Mouse (Mus musculus) urinary bladder, postnatal 10 days (tissue): ENCODE data around the gene Tnfsfm13.
A peak's percentile ranks its signal among the peaks of the same experiment; 100 is the strongest.

ENCODE experiments used
- DNase-seq: peaks from one replicate; pipeline ENCODE4 v3.0.0; 2022; ENCODE audit warnings: low spot score

Tnfsfm13 gene

DNA sequence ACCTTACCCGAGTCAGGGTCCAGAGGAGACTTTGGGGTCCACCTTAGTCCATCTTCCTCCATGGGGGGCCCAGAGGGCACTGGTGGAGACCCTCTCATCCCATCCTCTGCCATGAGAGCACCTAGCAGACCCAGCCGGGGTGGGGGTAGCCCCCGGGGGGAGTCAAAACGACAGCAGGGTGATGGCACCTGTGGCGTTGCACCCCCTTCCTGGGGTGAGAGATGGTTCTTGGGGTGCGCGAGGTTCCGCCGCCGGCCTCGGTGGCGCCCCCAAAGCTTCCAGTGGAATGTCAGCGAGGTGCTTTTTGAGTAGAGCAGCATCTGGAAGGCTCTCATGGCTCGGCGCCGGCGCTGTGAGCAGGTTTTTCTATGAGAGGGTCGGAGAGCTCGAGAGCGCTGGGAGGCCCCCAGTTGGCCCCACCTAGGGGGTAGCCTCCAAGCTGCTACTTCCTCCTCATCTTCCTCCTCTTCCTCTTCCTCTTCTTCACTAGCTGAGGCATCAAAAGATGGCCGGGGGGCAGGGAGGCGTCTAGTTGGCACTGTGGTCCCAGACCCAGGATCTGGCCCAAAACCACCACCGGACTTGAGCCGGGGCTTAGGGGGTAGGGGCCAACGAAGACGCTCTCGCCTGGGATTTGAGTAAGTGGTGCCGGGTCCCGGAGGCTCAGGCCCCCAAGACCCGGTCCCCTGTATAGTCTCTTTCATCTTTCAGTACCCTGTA is 15.6 kb downstream of the Tnfsfm13 start:
- DNase-seq: no peak

DNA sequence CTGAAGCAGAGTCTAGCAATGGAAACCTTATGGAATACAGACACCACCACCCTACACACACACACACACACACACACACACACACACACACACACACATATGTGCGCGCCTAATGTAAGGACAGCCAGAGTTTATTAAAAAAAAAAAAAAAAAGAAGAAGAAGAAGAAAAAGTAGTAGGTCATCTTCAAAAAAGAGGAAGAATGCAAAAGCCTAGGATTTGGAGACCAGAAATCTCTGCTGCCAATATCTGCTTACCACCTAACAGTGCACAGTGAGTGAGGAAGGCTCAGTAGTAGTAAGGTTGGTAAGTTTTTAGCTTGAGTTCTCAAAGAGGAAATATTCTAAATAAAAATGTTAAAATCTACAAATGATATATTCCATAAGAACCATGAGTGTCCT is 16.8 kb downstream of the Tnfsfm13 start:
- no peak for DNase-seq

DNA sequence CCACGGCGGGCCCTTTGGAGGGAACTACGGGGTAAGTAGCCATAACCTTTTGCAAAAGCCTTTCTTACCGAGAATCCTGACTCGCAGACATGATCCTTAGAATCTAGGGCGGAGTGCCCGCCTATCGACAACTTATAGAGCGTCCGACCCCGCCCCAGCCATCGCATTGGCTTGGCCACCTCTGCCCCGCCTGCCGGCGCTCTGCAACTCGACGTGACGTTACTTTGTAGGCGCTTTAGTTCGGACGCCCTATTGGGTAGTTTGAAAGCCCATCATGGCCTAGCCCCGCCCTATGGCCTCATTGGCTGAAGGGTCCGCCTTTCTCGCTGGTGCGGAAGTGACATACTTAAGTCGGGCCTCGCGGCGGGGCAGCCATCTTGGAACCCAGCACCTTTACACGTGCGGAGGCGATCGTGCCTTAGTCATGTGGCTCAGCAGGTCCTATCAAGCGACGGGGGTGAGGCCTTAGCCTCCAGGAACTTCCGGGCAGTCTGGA is 23.6 kb downstream of the Tnfsfm13 start, which contains the start of gene Eif4a1:
TSS of gene Eif4a1 (minus strand) at position 213 of the 496 bp plus-strand sequence.
- peak; percentile 99 for DNase-seq

DNA sequence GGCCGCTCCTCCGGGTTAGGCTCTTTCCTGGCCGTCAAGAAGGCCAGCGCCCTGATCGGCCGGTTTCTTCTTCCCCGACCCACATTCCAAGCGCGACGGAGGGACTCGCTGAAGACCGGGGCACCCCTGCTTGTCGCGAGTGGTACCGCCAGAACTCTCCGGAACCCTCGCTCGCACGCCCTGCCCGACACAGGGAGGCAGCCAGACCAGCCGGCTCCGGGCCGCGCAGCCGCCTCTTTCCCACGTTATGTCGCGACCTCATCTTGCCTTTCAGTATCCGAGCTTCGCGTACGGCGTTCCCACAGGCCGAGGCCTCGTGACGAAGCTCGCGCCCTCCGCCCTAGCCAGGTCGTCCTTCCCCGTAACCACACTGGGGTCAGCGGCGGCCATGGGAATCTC is 24.2 kb downstream of the Tnfsfm13 start:
- DNase-seq: no peak

DNA sequence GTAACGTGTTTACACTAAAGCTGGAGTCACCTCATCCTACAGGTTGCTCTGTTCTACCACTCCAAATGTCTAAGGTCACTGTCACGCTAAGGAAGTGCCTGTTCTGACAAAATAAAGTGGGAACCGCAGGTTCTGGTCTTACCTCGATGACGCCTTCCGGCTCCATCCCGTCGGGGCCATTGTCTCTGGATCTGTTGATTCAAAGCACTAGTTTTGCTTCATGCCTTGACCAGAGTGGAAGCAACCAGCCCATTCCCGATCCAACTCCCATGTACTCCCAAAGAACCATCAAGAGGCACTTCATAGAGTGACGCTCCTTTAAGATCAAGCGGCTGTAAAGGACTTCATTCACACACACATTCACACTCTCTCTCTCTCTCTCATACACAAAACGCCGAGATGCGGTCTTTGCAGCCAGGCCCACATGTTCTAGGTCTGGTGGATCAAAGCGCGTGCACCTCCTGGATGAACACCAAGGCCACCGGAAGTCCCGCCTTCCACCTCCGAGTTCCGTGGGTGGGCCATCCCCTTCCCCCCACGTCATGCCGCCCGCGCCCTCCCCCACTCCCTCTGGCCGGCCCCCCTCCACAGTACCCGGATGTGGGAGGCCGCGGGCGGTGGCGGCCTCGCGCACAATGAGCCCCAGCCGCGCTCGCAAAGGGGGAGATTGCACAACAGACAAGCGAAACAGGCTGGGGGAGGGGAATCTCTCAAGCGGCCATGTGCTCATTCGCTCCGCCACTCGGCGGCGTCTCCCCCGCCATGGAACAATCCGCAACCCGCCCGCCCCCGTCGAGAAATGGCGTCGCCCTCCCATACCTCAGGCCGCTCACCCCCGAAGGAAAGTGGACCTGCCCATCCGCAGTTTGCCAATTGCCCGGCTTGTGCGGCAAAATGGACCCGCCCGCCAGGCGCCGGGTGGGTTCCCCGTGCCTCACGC is 24.8 kb downstream of the Tnfsfm13 start:
- peak; percentile 83 for DNase-seq

DNA sequence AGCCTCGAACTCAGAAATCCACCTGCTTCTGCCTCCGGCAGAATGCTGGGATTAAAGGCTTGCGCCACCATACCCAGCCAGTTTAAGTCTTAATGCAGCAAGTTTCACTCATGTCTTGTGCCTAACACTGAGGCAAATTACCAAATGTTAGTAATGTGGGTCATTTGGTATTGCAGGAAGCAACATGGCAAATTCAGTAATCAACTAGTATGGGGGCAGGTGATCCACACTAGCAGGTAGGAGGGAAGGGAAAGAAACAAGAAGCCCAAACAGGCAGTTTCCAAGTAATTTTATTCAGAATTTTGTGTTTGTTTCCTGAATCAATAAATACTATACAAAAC is 29.3 kb downstream of the Tnfsfm13 start:
- no peak for DNase-seq

DNA sequence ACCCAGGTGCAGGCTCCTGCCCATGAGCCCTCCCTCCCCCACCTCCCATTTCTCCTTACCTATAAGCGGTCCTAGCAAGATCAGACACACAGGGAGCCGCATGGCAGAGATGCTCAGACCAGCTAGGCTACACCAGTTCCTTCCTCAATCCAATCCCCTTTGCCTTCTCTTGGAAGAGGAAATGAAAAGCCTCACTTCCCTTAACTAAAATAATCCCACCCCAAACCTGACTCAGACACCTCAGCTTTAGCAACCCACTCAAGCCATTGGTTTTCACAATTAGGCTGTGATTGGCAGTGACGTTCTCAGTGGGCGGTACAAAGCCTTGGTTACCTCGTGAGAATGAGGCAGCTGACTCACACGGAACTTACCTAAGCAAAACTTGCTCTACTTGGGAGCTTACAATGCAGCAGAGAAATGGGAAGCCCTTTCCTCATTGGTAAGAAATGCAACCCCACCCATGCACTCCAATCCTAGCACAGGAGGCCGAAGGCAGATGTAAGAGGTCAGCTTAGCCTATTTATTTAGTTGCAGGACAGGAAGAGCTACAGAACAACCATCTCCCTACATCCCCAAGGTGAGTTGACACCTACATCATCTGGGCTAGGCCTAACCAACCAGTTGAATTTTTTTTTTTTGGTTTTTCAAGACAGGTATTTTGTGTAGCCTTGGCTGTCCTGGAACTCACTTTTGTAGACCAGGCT is 29.8 kb downstream of the Tnfsfm13 start, which contains the start of gene Cd68:
TSS of gene Cd68 (minus strand) at position 193 of the 704 bp plus-strand sequence.
- no peak for DNase-seq

DNA sequence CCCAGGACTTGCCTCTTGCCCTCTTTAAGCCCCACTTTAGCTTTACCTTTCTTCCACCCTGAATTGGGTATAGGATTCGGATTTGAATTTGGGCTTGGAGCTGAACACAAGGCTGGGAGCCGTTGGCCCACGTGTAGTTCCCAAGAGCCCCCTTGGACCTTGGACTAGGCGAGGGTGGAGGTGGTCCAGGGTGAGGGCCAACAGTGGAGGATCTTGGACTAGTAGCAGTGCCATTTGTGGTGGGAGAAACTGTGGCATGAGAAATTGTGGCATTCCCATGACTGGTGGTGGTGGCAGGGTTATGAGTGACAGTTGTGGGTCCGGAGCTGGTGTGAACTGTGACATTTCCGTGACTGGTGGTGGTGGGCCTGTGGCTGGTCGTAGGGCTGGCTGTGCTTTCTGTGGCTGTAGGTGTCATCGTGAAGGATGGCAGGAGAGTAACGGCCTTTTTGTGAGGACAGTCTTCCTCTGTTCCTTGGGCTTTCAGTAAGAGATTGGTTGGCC is 30.4 kb downstream of the Tnfsfm13 start:
- no peak for DNase-seq

DNA sequence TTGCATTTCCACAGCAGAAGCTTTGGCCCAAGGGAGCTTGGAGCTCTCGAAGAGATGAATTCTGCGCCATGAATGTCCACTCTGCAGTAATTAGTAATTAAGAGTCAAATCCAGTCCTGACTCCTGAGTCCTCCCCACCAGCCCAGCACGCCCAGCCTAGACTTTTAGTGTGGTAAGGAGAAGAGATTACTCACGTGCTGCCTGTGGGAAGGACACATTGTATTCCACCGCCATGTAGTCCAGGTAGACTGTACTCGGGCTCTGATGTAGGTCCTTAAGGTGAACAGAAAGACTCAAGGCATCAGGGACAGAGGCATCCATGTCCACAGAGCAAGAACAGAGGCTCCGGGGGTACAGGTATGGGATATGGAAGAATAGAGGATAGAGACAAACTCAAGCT is 31.1 kb downstream of the Tnfsfm13 start:
- DNase-seq: no peak

DNA sequence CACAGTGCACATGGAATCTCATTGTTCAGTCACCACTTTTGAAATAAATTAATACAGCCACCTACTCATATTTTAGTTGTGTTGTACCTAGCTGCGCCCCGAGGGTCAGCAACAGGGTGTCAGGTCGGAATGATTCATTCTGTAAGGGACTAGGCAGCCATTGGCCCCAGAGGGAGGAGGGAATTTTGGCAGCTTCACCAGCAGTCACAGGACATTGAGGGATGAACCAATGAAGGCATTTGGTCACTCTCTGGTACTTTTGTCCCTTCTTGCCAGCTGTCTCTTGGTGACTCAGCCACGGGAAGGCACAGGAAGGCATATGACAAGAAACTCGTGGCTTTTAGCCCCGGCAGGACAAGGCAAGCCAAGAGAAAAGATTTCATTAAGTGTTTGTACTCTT is 32.1 kb downstream of the Tnfsfm13 start:
- DNase-seq: no peak

DNA sequence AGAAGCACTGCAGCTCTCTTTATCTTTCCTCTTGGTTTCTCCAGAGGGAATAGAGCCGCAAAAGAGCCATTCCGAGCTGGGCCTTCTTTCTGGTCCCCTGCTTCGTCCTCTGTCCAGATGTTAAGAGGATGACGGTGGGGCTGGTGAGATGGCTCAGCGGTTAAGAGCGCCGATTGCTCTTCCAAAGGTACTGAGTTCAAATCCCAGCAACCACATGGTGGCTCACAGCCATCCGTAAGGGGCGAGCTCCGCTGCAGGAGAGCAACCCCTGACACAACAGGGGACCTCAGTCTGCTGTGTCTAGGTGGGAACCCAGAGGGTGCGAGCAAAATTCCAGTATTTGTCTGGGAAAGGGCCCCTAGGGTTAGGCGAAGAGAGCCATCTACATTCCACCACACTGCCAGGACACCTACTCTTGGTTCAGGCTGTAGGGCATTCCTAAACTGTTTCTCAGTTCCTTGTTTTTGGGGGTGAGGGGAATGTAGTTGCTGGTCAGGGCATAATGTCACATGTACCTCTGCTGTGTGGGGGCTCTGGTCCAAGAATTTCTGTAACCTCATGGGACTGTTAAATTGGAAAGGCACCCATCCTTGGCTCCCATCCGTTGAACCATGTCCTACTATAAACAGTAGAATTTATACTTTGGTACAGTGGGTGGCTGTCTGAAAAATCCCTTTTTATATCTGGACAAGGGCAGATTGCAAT is 32.8 kb downstream of the Tnfsfm13 start:
- DNase-seq: no peak

DNA sequence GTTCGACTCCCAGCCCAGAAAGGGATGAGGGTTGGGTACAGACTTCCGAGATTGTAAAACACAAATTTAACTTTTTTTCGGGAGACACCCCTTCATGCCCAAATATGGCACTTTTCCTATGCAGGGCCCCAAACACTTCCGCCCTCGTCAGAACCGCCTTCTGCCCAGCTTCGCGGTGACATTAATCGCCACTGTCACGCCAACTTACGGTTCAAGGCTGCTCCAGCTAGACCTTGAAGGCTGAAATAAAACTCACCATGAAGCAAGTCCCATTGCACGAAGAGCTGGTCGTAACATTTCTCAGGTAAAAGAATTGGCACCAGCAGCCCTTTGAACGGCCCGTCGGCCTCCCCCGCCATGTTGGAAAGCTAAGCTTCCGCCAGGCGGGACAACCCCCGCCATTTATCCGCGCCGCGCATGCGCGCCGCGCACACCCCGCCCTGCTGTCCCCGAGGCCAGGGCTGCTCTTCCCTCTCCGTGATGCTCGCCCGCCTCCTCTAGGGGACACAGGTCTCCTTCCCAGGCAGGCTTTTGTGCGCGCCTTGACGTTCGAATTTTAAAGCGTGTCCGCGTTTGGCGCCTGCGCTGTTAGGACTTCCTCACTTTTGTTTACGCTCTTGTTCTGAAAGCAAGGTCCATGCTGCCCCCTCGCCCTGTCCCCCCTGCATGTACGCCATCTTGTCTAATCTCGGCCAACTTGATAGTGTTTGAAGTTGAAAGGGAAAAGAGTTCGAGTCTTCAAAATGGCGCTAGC is 33.5 kb downstream of the Tnfsfm13 start, which contains the start of gene Mpdu1:
TSS of gene Mpdu1 (minus strand) at position 430 of the 754 bp plus-strand sequence.
- peak; percentile 77 for DNase-seq

DNA sequence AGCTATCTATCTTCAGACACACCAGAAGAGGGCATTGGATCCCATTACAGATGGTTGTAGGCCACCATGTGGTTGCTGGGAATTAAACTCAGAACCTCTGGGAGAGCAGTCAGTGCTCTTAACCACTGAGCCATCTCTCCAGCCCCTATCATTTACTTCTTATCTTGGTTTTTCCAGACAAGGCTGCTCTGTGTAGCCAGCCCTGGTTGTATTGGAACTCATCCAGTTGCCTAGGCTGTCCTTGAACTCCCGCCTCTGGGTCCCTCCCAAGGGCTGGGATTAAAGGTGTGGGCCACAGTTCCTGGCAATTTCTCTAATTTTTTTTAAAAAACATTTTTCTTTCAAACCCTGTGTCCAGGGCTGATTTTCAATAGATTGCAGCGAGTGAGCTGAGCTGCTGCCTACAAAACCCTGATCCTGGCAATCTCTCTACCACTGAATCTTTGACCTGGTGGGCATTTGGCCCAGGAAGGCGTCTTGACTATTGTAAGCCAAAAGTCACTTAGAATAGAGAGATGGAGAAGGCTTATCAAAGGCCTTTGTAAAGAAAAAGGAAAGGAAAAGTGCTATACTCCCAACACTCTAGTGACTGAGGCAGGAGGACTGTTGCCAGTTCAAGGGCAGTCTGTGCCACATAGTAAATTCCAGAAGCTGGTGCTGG is 34.5 kb downstream of the Tnfsfm13 start:
- no peak for DNase-seq

DNA sequence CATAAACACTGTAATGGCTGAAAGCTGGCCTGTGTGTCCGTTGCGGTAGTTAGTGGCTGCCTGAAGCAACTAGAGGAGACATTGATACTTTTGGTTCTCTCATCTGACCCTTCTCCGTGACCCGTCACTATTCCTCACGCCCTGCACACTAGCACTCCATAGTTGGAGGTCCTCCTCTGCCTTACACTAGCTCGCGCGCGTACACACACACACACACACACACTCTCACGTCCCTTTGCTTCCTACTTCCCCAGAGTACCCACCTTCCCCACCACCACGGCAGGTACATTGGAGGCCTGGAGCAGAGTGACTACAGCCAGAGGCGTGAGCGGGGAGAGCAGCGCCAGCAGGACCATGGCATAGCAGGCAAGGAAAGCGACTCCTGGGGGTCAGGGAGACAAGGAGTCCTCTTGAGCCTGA is 38.4 kb downstream of the Tnfsfm13 start:
- no peak for DNase-seq

DNA sequence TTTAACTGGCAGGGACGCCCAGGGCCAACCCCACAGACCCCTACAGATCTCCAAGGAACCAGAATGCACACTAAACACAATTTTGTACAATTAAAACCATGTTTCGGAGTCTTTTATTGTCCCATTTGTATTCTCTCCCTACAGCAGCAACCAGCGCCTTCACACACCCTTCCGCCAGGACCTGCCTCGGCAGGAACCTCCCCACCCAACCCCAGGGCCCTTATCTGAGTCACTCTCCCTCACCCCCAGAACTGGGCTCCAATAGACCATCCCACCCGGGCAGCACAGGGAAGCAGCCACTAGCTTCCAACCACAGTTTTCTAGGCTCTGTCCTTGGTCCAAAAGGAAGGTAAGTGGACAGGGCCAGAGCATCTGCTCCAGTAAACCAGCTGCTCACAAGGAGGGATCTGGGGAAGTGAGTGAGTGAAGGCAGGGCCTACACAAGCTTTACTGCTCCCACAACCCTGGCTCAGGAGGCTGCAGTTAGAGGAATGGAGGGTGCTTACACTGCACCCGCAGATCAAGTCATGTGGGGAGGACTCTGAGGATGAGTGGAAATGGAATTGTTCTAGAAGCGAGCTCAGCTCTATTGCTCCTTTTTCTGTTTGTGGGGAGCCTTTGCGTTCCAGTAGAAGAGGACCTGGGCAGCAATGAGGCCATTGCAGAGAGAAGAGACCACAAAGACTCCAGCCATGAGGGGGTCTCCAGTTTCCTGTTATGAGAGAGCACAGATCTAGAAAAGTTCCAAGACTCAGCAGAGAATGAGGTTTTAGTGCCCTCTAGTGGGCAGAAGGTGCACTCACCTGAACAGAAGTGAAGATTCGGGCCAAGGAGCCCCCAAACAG is 39.1 kb downstream of the Tnfsfm13 start:
- DNase-seq: no peak

DNA sequence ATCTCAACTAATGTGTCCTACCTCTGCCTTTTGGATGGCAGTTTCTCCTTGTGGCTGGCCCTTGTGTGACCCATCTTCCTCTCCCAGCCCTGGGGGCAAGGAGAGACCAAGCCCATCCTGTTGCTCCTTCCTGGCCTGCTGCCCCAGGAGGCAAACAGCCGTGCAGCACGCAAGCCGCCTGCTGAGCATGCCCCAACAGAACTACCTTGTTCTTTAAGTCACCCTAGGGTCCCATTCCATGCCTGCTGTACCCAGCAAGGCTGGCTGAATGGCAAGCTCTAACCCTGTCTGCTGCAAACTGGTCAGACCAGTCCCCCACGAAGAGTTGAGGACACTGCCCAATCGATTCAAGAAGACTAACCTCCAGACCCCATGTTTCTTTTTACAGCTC is 39.8 kb downstream of the Tnfsfm13 start:
- no peak for DNase-seq

DNA sequence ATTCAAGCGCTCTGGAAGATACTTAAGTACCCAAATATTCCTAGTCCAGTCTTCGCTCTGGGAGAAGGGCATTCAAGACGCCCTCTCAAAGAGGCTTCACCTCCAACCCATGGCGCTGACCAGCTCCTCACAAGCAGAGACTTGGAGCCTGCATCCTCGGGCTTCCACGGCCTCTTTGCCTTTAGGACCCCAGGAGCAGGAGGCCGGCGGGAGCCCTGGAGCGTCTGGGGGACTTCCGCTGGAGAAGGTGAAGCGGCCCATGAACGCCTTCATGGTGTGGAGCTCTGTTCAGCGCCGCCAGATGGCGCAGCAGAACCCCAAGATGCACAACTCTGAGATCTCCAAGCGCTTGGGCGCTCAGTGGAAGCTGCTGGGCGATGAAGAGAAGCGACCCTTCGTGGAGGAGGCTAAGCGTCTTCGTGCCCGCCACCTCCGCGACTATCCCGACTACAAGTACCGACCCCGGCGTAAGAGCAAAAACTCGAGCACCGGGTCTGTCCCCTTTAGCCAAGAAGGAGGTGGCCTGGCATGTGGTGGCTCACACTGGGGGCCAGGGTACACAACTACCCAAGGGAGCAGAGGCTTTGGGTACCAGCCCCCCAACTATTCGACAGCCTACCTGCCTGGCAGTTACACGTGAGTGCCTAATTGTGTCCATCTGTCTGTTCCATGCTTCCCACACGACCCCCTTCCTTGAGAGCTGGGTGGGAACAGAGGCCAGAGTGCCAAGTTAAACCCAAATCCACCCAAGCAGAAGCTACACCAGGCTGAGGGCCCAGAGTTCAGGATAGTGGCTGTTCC is 40.4 kb downstream of the Tnfsfm13 start, which contains the start of gene Sox15:
TSS of gene Sox15 (plus strand) at position 51 of the 801 bp plus-strand sequence.
- no peak for DNase-seq

DNA sequence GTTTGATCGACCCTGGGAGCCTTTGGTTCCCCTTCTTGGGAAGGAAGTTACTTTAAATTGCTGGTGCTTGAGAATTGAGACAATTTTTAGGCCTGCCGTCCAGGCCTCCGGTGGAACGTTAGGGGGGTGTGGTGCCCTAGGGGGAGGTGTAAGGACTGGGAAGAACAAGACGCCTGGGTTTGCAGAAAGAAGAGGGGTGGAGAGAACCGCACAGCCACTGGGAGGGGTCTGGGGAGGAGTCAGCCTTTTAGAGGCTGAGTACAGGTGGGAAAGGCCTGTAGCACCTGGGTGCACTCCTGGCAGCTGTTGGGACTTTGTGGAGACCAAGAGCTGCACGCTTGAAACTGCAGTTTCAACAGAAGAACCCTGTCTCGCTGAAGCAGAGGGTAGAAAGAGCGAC is 41.1 kb downstream of the Tnfsfm13 start:
- no peak for DNase-seq
